Mouse (Mus musculus): ENCODE data around the gene Lonrf3. TPM values are rescaled to one million over a fixed set of nuclear protein-coding genes. Genes with fewer than 3 reads are reported as not detected.

The Lonrf3 gene
- total RNA-seq (2023), result 13.4 and 22.9 TPM in 2 replicates

DNA sequence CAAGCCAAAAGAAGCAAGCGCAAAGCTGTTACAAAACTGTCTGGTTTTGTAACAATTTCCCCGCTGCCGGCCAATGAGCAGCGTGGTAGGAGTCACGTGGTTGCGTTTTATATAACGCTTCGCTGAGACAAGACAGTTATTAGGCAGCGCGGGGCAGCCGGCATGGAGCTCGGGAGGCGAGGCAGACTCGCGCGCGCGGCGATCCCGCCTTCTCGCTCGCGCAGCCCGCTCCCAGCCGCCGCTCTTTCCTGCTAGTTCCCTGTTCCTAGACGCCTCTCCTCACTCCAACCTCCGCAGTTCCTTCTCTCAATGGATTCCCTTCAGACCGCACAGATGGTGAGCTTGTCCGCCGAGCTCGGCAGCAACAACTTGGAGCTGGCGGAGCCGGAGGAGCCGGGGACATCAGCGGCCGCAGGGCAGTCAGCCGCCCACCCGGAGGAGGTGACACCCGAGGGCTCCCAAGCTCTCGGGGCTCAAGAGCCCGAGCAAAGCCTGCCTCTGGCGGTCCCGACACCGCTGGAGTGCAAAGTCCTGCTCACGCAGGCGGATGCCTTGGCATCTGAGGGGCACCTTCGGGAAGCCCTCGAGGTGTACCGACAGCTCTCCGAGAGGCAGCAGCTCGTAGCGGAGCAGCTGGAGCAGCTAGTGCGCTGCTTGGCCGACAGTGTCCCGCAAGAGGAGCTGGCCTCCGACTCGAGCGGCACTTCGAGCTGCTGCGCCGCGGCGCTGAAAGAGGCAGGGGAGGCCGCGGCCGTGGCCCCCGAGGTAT is at the start of gene Lonrf3:
TSS of gene Lonrf3 (plus strand) at position 83 of the 769 bp plus-strand sequence.

DNA sequence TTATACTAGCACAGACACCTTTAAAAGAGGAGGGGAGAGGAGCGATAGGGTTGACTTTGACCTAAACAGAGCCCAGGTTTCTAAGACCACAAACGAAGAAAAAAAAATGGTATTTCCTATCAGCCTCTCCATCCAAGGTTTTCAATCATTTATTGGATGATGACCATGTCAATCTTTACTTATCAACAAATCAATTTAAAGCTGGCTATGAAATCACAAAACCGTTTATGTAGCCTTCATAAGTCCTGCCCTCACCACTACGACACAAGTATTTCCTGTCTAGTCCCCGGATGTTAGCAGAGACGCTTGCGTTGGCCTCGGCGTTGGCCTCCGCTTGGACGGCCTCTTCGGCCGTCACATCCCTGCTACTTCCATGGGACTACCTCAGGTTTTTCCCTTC is 72.8 kb downstream of the Lonrf3 start, which contains the start of gene Gm6268:
TSS of gene Gm6268 (plus strand) at position 301 of the 400 bp plus-strand sequence.

Other genes starting within 250 kb of the Lonrf3 start
- 15.1 and 18.9 TPM in 2 replicates for gene Il13ra1, start 216.2 kb upstream of the Lonrf3 start, total RNA-seq (2023)
- not detected in 2 replicates for gene Zcchc12, start 132.4 kb upstream of the Lonrf3 start, total RNA-seq (2023)
- gene Gm6268, start 72.9 kb downstream of the Lonrf3 start, total RNA-seq (2023), result not detected in 2 replicates
- not detected in 2 replicates for gene Gm14569, start 163.5 kb downstream of the Lonrf3 start, total RNA-seq (2023)

All from neutrophil, adult 65 days (primary cell).